Mouse (Mus musculus): ENCODE data around the gene Gm49630. TPM values are rescaled to one million over a fixed set of nuclear protein-coding genes. Genes with fewer than 3 reads are reported as not detected.
"Not testable (repeated sequence)": the region's sequence is repeated elsewhere in the genome, so short reads cannot be mapped to it uniquely, and the experiment has no call there.

Gene Gm49630
- polyA plus RNA-seq, 1 experiment from 2014 or later = not detected

- not testable (repeated sequence) for H3K4me2 ChIP-seq (replicated peaks; ENCODE audit: low read depth, low read length); H3K27me3 ChIP-seq (ENCODE audit: insufficient read depth, low read length); H3K4me1 ChIP-seq (ENCODE audit: insufficient read depth, low read length); H3K9me3 ChIP-seq (ENCODE audit: low read length); H3K27ac ChIP-seq (ENCODE audit: low read length); H3K9ac ChIP-seq (replicated peaks; ENCODE audit: low read length); ATAC-seq (ENCODE audit: low FRiP score, low TSS enrichment); H3K4me3 ChIP-seq (ENCODE audit: low read length); H3K36me3 ChIP-seq (ENCODE audit: insufficient read depth, low read length)
- WGBS = 74% methylated on average over 7 of the region's 7 CpGs
These were observed 18.1 kb upstream of the Gm49630 start for GRCm38 (mm10) chr17:7389898-7390297.

- H3K4me1 ChIP-seq (ENCODE audit: insufficient read depth, low read length); H3K27me3 ChIP-seq (ENCODE audit: insufficient read depth, low read length); H3K9me3 ChIP-seq (ENCODE audit: low read length); H3K36me3 ChIP-seq (ENCODE audit: insufficient read depth, low read length); H3K9ac ChIP-seq (replicated peaks; ENCODE audit: low read length); H3K27ac ChIP-seq (ENCODE audit: low read length); ATAC-seq (ENCODE audit: low FRiP score, low TSS enrichment); H3K4me3 ChIP-seq (ENCODE audit: low read length); H3K4me2 ChIP-seq (replicated peaks; ENCODE audit: low read depth, low read length): not testable (repeated sequence)
- WGBS = 82% methylated on average over 6 of the region's 8 CpGs
These were observed 17.2 kb upstream of the Gm49630 start for GRCm38 (mm10) chr17:7388958-7389356.

- not testable (repeated sequence) for H3K27ac ChIP-seq (ENCODE audit: low read length); H3K9ac ChIP-seq (replicated peaks; ENCODE audit: low read length); H3K36me3 ChIP-seq (ENCODE audit: insufficient read depth, low read length); ATAC-seq (ENCODE audit: low FRiP score, low TSS enrichment); H3K4me1 ChIP-seq (ENCODE audit: insufficient read depth, low read length); H3K9me3 ChIP-seq (ENCODE audit: low read length); H3K27me3 ChIP-seq (ENCODE audit: insufficient read depth, low read length); H3K4me2 ChIP-seq (replicated peaks; ENCODE audit: low read depth, low read length); H3K4me3 ChIP-seq (ENCODE audit: low read length)
- WGBS = no CpG with 5 or more reads among the region's 2 CpGs
These were observed 16.7 kb upstream of the Gm49630 start for GRCm38 (mm10) chr17:7388341-7388957.

- not testable (repeated sequence) for H3K4me2 ChIP-seq (replicated peaks; ENCODE audit: low read depth, low read length); H3K4me3 ChIP-seq (ENCODE audit: low read length); H3K9ac ChIP-seq (replicated peaks; ENCODE audit: low read length); H3K36me3 ChIP-seq (ENCODE audit: insufficient read depth, low read length); H3K27me3 ChIP-seq (ENCODE audit: insufficient read depth, low read length); ATAC-seq (ENCODE audit: low FRiP score, low TSS enrichment); H3K9me3 ChIP-seq (ENCODE audit: low read length); H3K27ac ChIP-seq (ENCODE audit: low read length); H3K4me1 ChIP-seq (ENCODE audit: insufficient read depth, low read length)
- 69% methylated on average over 8 of the region's 8 CpGs for WGBS
These were observed 14.2 kb upstream of the Gm49630 start for GRCm38 (mm10) chr17:7386016-7386415.

- 81% methylated on average over 3 of the region's 3 CpGs for WGBS
- not testable (repeated sequence) for H3K4me2 ChIP-seq (replicated peaks; ENCODE audit: low read depth, low read length); H3K4me1 ChIP-seq (ENCODE audit: insufficient read depth, low read length); H3K27me3 ChIP-seq (ENCODE audit: insufficient read depth, low read length); H3K27ac ChIP-seq (ENCODE audit: low read length); H3K9ac ChIP-seq (replicated peaks; ENCODE audit: low read length); H3K36me3 ChIP-seq (ENCODE audit: insufficient read depth, low read length); ATAC-seq (ENCODE audit: low FRiP score, low TSS enrichment); H3K9me3 ChIP-seq (ENCODE audit: low read length); H3K4me3 ChIP-seq (ENCODE audit: low read length)
These were observed 13.6 kb upstream of the Gm49630 start, which contains the start of gene Unc93a2 for GRCm38 (mm10) chr17:7385364-7385763. Unc93a2 (minus strand) TSS chr17:7385464.

GRCm38 (mm10) chr17:7383167-7384143 lies 11.7 kb upstream of the Gm49630 start:
- 65% methylated on average over 11 of the region's 13 CpGs for WGBS
- H3K27ac ChIP-seq (ENCODE audit: low read length); H3K4me3 ChIP-seq (ENCODE audit: low read length); H3K27me3 ChIP-seq (ENCODE audit: insufficient read depth, low read length); H3K4me2 ChIP-seq (replicated peaks; ENCODE audit: low read depth, low read length); H3K9me3 ChIP-seq (ENCODE audit: low read length); H3K9ac ChIP-seq (replicated peaks; ENCODE audit: low read length); ATAC-seq (ENCODE audit: low FRiP score, low TSS enrichment); H3K4me1 ChIP-seq (ENCODE audit: insufficient read depth, low read length); H3K36me3 ChIP-seq (ENCODE audit: insufficient read depth, low read length): not testable (repeated sequence)

- not testable (repeated sequence) for H3K27ac ChIP-seq (ENCODE audit: low read length); H3K4me2 ChIP-seq (replicated peaks; ENCODE audit: low read depth, low read length); H3K27me3 ChIP-seq (ENCODE audit: insufficient read depth, low read length); H3K9me3 ChIP-seq (ENCODE audit: low read length); H3K36me3 ChIP-seq (ENCODE audit: insufficient read depth, low read length); H3K4me3 ChIP-seq (ENCODE audit: low read length); H3K9ac ChIP-seq (replicated peaks; ENCODE audit: low read length); H3K4me1 ChIP-seq (ENCODE audit: insufficient read depth, low read length)
- peak; percentile 32; the same call in 1 of the 2 replicates for ATAC-seq (ENCODE audit: low FRiP score, low TSS enrichment)
- 59% methylated on average over 1 of the region's 3 CpGs for WGBS
These were observed 10.9 kb upstream of the Gm49630 start for GRCm38 (mm10) chr17:7382711-7383110.

- H3K4me1 ChIP-seq (ENCODE audit: insufficient read depth, low read length); H3K27me3 ChIP-seq (ENCODE audit: insufficient read depth, low read length); H3K36me3 ChIP-seq (ENCODE audit: insufficient read depth, low read length); ATAC-seq (ENCODE audit: low FRiP score, low TSS enrichment); H3K27ac ChIP-seq (ENCODE audit: low read length); H3K9ac ChIP-seq (replicated peaks; ENCODE audit: low read length); H3K9me3 ChIP-seq (ENCODE audit: low read length); H3K4me2 ChIP-seq (replicated peaks; ENCODE audit: low read depth, low read length); H3K4me3 ChIP-seq (ENCODE audit: low read length): not testable (repeated sequence)
- WGBS = 17% methylated on average over 2 of the region's 3 CpGs
These were observed 6.1 kb upstream of the Gm49630 start for GRCm38 (mm10) chr17:7377907-7378306.

GRCm38 (mm10) chr17:7376951-7377700 lies 5.3 kb upstream of the Gm49630 start:
- peak; percentile 47 for ATAC-seq (ENCODE audit: low FRiP score, low TSS enrichment)
- not testable (repeated sequence) for H3K27ac ChIP-seq (ENCODE audit: low read length); H3K27me3 ChIP-seq (ENCODE audit: insufficient read depth, low read length); H3K9ac ChIP-seq (replicated peaks; ENCODE audit: low read length); H3K4me1 ChIP-seq (ENCODE audit: insufficient read depth, low read length); H3K9me3 ChIP-seq (ENCODE audit: low read length); H3K4me3 ChIP-seq (ENCODE audit: low read length); H3K4me2 ChIP-seq (replicated peaks; ENCODE audit: low read depth, low read length); H3K36me3 ChIP-seq (ENCODE audit: insufficient read depth, low read length)
- WGBS = 88% methylated on average over 1 of the region's 3 CpGs

Measured in kidney, embryonic 16.5 days (tissue).